Mouse (Mus musculus): ENCODE results near the gene Crocc.

DNA sequence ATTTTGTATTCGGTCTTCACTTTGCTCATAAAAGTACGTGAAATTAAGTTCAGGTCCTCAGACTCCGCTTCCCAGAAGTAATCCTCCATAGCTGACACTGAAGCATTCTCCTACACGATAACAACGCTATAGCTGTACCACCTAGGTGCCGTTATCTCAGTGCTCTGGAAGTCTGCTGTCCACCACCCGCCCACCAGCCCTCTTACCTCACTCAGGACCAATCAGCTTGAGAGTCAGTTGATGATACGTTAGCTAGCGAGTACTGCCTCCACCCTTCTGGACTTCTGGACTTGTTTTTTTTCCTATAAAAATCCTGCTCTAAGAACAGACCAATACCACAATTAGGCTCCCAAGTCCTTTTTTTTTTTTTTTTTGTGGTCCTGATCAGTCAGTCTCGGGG is 26.5 kb upstream of the Crocc start:
- TF ChIP-seq CTCF (IDR thresholded peaks at IDR 0.05; ENCODE audit: borderline replicate concordance, insufficient read depth, low read depth, low read length) (no peak), POLR2A (IDR thresholded peaks at IDR 0.05; ENCODE audit: borderline replicate concordance, insufficient read depth, low read length) (no peak)

All from cerebellum, adult 2 months (tissue).